Mouse (Mus musculus) lung, embryonic 15.5 days (tissue): ENCODE measurements around the gene Ankrd33b. TPM values are rescaled to one million over a fixed set of nuclear protein-coding genes. Genes with fewer than 3 reads are reported as not detected.

Experiments
- ATAC-seq: fragments of 200-750 bp; cut with Nextera tagmentation; 2 replicates; pipeline ENCODE4 v1.8.0; 2017; ENCODE audit warnings: moderate number of reproducible peaks, borderline replicate concordance; ENCODE audit not compliant: low FRiP score, low TSS enrichment; ENCODE audit errors: extremely low read depth
- H3K27ac ChIP-seq: fragments of 300-500 bp; sonication (generic); 2 replicates; pipeline ENCODE4 v1.5.1; 2015; ENCODE audit warnings: moderate library complexity, mild to moderate bottlenecking, inconsistent platforms
- H3K27me3 ChIP-seq: fragments of 300-500 bp; sonication (generic); 2 replicates; pipeline ENCODE4 v1.6.1; 2015; ENCODE audit warnings: inconsistent platforms
- H3K36me3 ChIP-seq: fragments of 300-500 bp; sonication (generic); 2 replicates; pipeline ENCODE4 v1.6.1; 2015; ENCODE audit warnings: inconsistent platforms
- H3K4me1 ChIP-seq: fragments of 300-500 bp; sonication (generic); 2 replicates; pipeline ENCODE4 v1.6.1; 2015; ENCODE audit warnings: inconsistent platforms
- H3K4me2 ChIP-seq: fragments of 300-500 bp; sonication (generic); 2 replicates; pipeline ENCODE4 v1.6.1; 2015; ENCODE audit warnings: inconsistent platforms, mild to moderate bottlenecking, moderate library complexity
- H3K4me3 ChIP-seq: fragments of 300-500 bp; sonication (generic); 2 replicates; pipeline ENCODE4 v1.5.1; 2015; ENCODE audit warnings: mild to moderate bottlenecking, inconsistent platforms
- H3K9ac ChIP-seq: fragments of 300-500 bp; sonication (generic); 2 replicates; pipeline ENCODE4 v1.6.1; 2015; ENCODE audit warnings: inconsistent platforms
- H3K9me3 ChIP-seq: fragments of 300-500 bp; sonication (generic); 2 replicates; pipeline ENCODE4 v1.6.1; 2016; ENCODE audit warnings: inconsistent platforms
- WGBS: fragments of 180-500 bp; shearing (Covaris S2); methylation state at CpG from one replicate; pipeline ENCODE4 v1.1.7; 2015; 5-methylcytosine and 5-hydroxymethylcytosine counted together
- polyA plus RNA-seq: library from polyadenylated mRNA; unstranded; fragments of >200 nt; fragmentation: Nextera tagmentation; extraction: Ambion mirVana; gene quantifications from 2 replicates; pipeline ENCODE4 v1.2.1, GENCODE M21; 2015

The Ankrd33b gene
- polyA plus RNA-seq, 1 experiment from 2014 or later: 5.3 TPM

GRCm38 (mm10) chr15:31349810-31350341 is 17.6 kb downstream of the Ankrd33b start:
- no peak overlapping the region for H3K9ac ChIP-seq
- 57% methylated on average over 7 of the region's 7 CpGs for WGBS
- H3K4me1 ChIP-seq: peaks cover 9% of the 10 kb centered on the region; the same call in 1 of the 2 replicates
- no peaks in the 10 kb centered on the region for H3K36me3 ChIP-seq
- no peak for ATAC-seq
- no peak overlapping the region for H3K27ac ChIP-seq
- H3K27me3 ChIP-seq: no peaks in the 10 kb centered on the region
- no peaks in the 10 kb centered on the region for H3K9me3 ChIP-seq
- no peak overlapping the region for H3K4me2 ChIP-seq
- H3K4me3 ChIP-seq: no peak overlapping the region

- Histone ChIP-seq H3K9me3 (no peaks in the 10 kb centered on the region), H3K27me3 (no peaks in the 10 kb centered on the region), H3K4me3 (no peak overlapping the region), H3K9ac (no peak overlapping the region), H3K4me2 (no peak overlapping the region), H3K4me1 (peaks cover 18% of the 10 kb centered on the region), H3K27ac (no peak overlapping the region), H3K36me3 (no peaks in the 10 kb centered on the region)
- no peak for ATAC-seq
- WGBS: 75% methylated on average over 5 of the region's 5 CpGs
These were observed 18.5 kb downstream of the Ankrd33b start for GRCm38 (mm10) chr15:31349046-31349445.

GRCm38 (mm10) chr15:31348241-31348640 is 19.3 kb downstream of the Ankrd33b start:
- H3K4me3 ChIP-seq: no peak overlapping the region
- no peak for ATAC-seq
- no peaks in the 10 kb centered on the region for H3K9me3 ChIP-seq
- 80% methylated on average over 5 of the region's 5 CpGs for WGBS
- no peaks in the 10 kb centered on the region for H3K27me3 ChIP-seq
- H3K36me3 ChIP-seq: no peaks in the 10 kb centered on the region
- H3K4me1 ChIP-seq: peaks cover 25% of the 10 kb centered on the region
- H3K4me2 ChIP-seq: no peak overlapping the region
- H3K9ac ChIP-seq: no peak overlapping the region
- no peak overlapping the region for H3K27ac ChIP-seq

- no peak for ATAC-seq
- Histone ChIP-seq H3K4me3 (no peak overlapping the region), H3K27ac (no peak overlapping the region), H3K9me3 (no peaks in the 10 kb centered on the region), H3K9ac (no peak overlapping the region), H3K27me3 (no peaks in the 10 kb centered on the region), H3K36me3 (no peaks in the 10 kb centered on the region), H3K4me1 (peaks cover 34% of the 10 kb centered on the region), H3K4me2 (no peak overlapping the region)
- WGBS: 72% methylated on average over 2 of the region's 2 CpGs
These were observed 21.0 kb downstream of the Ankrd33b start for GRCm38 (mm10) chr15:31346508-31346907.

DNA sequence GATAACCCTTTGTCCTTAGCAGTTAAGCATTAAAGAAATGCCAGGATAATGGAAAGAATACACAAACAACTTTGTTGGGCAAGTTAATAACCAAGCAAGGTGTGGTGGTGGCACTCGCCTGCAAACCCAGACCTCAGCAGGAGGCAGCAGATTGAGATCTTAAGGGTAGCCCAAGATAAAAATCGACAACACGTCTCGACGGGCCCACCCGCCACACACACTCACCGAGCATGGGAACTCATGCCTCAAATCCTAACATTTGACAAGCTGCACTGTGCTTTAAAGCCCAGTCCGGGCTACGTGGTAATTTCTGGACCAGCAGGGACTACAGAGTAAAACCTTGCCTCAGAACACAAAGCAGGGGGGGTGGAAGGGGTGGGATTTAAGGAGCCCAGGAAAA is 22.2 kb downstream of the Ankrd33b start:
- Histone ChIP-seq H3K4me3 (no peak overlapping the region), H3K4me2 (no peak overlapping the region), H3K27ac (no peak overlapping the region), H3K4me1 (peaks cover 34% of the 10 kb centered on the region), H3K9me3 (no peaks in the 10 kb centered on the region), H3K9ac (no peak overlapping the region), H3K36me3 (no peaks in the 10 kb centered on the region), H3K27me3 (no peaks in the 10 kb centered on the region)
- 46% methylated on average over 9 of the region's 9 CpGs for WGBS
- no peak for ATAC-seq

GRCm38 (mm10) chr15:31344811-31345211 is 22.7 kb downstream of the Ankrd33b start:
- Histone ChIP-seq H3K4me3 (no peak overlapping the region), H3K4me2 (no peak overlapping the region), H3K4me1 (peaks cover 34% of the 10 kb centered on the region), H3K27me3 (no peaks in the 10 kb centered on the region), H3K9ac (no peak overlapping the region), H3K9me3 (no peaks in the 10 kb centered on the region), H3K36me3 (no peaks in the 10 kb centered on the region), H3K27ac (no peak overlapping the region)
- ATAC-seq: no peak
- 72% methylated on average over 18 of the region's 18 CpGs for WGBS

DNA sequence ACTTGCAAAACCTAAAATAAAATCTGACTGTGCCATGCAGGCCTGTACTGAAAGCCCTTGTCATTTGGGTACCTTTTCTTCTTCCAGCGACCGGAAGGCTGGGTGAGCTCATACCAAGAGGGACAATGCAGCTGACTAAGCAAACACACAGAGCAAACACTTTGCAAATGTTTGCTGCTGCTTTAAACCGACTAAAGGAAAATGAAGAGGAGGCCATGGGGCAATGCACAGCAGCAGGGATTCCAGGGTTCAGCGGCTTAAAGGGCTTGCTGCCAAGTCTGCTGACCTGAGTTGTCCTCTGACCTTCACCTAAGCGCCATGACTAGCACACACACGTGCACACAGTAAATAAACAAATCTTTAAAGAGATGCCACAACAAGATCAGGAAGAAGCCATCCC is 23.9 kb downstream of the Ankrd33b start:
- 19% methylated on average over 6 of the region's 6 CpGs for WGBS
- Histone ChIP-seq H3K9ac (no peak overlapping the region), H3K9me3 (no peaks in the 10 kb centered on the region), H3K27ac (peak overlapping the region; percentile 60), H3K4me3 (no peak overlapping the region), H3K4me1 (peaks cover 34% of the 10 kb centered on the region), H3K27me3 (no peaks in the 10 kb centered on the region), H3K36me3 (no peaks in the 10 kb centered on the region), H3K4me2 (peak overlapping the region; percentile 6; the same call in 1 of the 2 replicates)
- ATAC-seq: peak; percentile 56

DNA sequence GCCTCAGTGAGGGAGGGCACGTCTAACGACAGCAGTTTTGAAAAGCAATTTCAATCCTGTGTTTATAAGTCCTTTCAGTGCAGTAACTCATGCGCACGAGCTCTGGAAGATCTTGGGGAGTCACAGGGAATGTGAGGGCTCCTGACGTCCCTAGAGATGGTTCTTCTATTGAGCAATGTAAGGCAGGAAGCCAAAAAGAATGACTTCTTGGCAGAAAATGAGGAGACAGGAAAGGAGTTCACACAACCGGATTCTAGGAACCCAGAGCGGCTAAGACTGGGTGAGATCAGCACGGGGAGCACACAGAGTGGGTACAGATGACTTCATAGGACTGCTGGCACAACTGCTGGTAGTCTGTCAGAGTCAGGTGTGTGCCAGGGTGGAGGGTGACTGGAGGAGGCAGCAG is 25.0 kb downstream of the Ankrd33b start:
- Histone ChIP-seq H3K27ac (peak overlapping the region; percentile 87), H3K36me3 (no peaks in the 10 kb centered on the region), H3K9ac (no peak overlapping the region), H3K4me2 (no peak overlapping the region), H3K4me1 (peaks cover 34% of the 10 kb centered on the region), H3K9me3 (no peaks in the 10 kb centered on the region), H3K27me3 (no peaks in the 10 kb centered on the region), H3K4me3 (no peak overlapping the region)
- 22% methylated on average over 8 of the region's 8 CpGs for WGBS
- ATAC-seq: peak; percentile 52; the same call in 1 of the 2 replicates

DNA sequence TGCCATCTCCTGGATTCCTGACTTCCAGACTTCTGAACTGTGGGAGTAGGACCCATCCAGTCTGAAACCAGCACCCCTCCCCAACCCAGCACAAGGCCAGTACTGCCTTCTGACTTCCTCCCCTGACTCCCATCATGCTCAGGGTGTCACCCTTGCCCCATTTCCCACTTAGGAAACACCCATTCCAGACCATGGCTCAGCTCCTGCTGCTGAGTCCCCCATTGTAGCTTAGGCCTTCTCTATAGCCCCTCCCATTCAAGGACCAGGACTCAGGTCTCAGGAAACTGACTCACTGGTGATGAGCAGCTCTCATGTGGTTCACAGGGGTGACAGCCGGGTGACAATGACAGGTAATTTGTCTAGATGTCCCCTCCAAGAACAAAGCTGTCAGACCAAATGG is 25.5 kb downstream of the Ankrd33b start:
- Histone ChIP-seq H3K4me3 (no peak overlapping the region), H3K9me3 (no peaks in the 10 kb centered on the region), H3K4me2 (no peak overlapping the region), H3K36me3 (no peaks in the 10 kb centered on the region), H3K27me3 (no peaks in the 10 kb centered on the region), H3K4me1 (peaks cover 34% of the 10 kb centered on the region), H3K9ac (no peak overlapping the region), H3K27ac (peak overlapping the region; percentile 87)
- no peak for ATAC-seq
- WGBS: 27% methylated on average over 1 of the region's 1 CpGs

- WGBS: 72% methylated on average over 10 of the region's 10 CpGs
- no peaks in the 10 kb centered on the region for H3K27me3 ChIP-seq
- H3K27ac ChIP-seq: no peak overlapping the region
- no peaks in the 10 kb centered on the region for H3K9me3 ChIP-seq
- no peak overlapping the region for H3K4me3 ChIP-seq
- ATAC-seq: no peak
- H3K4me2 ChIP-seq: no peak overlapping the region
- no peaks in the 10 kb centered on the region for H3K36me3 ChIP-seq
- peaks cover 18% of the 10 kb centered on the region for H3K4me1 ChIP-seq
- no peak overlapping the region for H3K9ac ChIP-seq
These were observed 28.8 kb downstream of the Ankrd33b start for GRCm38 (mm10) chr15:31338656-31339291.

DNA sequence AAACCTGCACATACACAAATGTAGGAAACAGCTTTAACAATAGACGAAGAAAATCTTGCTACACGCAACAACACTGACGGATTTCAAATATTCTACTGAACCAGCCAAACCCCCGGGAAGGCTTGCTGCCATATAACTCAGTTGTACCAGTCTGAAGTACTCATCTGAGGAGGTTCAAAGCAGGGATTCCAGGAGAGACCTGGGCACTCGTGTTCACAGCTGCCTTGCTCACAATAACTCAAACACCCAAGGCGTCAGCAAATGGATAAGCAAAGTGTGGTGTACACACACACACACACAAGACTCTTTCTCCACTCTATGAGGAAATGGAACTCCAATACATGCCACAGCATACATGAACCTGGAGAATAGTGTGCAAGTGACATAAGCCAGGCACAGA is 29.5 kb downstream of the Ankrd33b start:
- no peaks in the 10 kb centered on the region for H3K9me3 ChIP-seq
- H3K4me3 ChIP-seq: no peak overlapping the region
- H3K9ac ChIP-seq: no peak overlapping the region
- H3K27me3 ChIP-seq: no peaks in the 10 kb centered on the region
- ATAC-seq: no peak
- H3K27ac ChIP-seq: no peak overlapping the region
- no peaks in the 10 kb centered on the region for H3K36me3 ChIP-seq
- peaks cover 13% of the 10 kb centered on the region for H3K4me1 ChIP-seq
- WGBS: 73% methylated on average over 6 of the region's 6 CpGs
- no peak overlapping the region for H3K4me2 ChIP-seq

DNA sequence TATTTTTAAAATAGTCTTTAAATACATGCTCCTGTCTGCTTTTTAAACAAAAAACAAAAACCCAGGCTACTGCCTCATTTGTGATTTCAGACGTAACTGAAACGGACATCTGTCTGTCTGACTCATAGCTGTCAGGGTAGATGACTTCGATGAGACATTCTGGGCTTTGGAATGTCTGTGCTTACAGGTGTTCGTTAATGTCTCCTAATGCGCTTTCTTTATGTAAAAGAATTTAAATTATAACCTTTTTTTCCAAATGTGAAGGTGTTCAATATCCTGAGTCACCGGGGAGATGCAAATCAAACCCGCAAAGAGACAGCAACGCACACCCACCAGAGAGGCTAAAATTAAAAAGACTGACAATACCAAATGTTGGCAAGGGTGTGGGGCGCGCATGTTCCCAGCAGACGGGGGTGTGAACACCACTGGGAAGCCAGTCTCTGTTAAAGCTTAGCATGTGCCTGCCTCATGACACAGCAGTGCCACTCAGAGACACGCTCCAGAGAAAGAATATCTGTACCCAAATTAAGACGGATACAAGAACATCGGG is 30.3 kb downstream of the Ankrd33b start:
- 80% methylated on average over 14 of the region's 14 CpGs for WGBS
- Histone ChIP-seq H3K27me3 (no peaks in the 10 kb centered on the region), H3K4me1 (peaks cover 6% of the 10 kb centered on the region), H3K9ac (no peak overlapping the region), H3K4me2 (no peak overlapping the region), H3K4me3 (no peak overlapping the region), H3K27ac (no peak overlapping the region), H3K36me3 (no peaks in the 10 kb centered on the region), H3K9me3 (no peaks in the 10 kb centered on the region)
- no peak for ATAC-seq
